Mouse (Mus musculus): ENCODE data around the gene Lin52. TPM values are rescaled to one million over a fixed set of nuclear protein-coding genes. Genes with fewer than 3 reads are reported as not detected.

The Lin52 gene
- polyA plus RNA-seq, 1 experiment = 24.5 TPM

DNA sequence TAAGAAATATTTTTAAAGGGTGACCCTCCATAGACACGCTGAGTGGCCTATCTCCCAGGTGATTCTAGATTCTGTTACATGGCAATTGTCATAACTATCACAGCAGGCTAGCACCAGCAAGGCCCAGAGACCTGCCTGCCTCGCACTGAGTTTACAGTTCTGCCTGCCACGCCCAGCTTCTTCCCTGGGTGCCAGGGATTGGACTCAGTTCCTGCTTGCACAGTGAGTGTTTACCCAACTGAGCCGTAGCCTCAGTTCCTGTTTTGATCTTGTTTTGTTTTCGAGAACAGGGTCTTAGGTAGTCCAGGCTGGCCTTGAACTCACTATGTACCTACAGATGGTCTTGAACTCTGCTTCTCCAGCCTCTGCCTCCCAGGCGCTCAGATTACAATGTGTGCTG is 116.4 kb downstream of the Lin52 start:
- no peaks in the 10 kb centered on the region for H3K36me3 ChIP-seq (ENCODE audit: control insufficient read depth, insufficient read depth, low read length)
- TF ChIP-seq POLR2A (IDR thresholded peaks at IDR 0.05; ENCODE audit: control insufficient read depth, extremely low read depth, insufficient read depth, low read length, poor library complexity) = no peak
- no peak for TF ChIP-seq CTCF (IDR thresholded peaks at IDR 0.05; ENCODE audit: borderline replicate concordance, control insufficient read depth, extremely low read depth, insufficient read depth, low read length, poor library complexity)
- no peak for DNase-seq
- peaks cover 22% of the 10 kb centered on the region for H3K27me3 ChIP-seq (ENCODE audit: control insufficient read depth, insufficient read depth, low read length)
- H3K4me1 ChIP-seq (replicated peaks; ENCODE audit: control insufficient read depth, insufficient read depth, low read length) = peaks cover 20% of the 10 kb centered on the region
- 77% methylated on average over 6 of the region's 6 CpGs for WGBS
- no peak overlapping the region for H3K4me3 ChIP-seq (ENCODE audit: control insufficient read depth, insufficient read depth, low read length)
- no peak overlapping the region for H3K27ac ChIP-seq (ENCODE audit: control insufficient read depth, insufficient read depth, low read length)

- DNase-seq = no peak
- WGBS = 17% methylated on average over 25 of the region's 25 CpGs
- peaks cover 23% of the 10 kb centered on the region for H3K27me3 ChIP-seq (ENCODE audit: control insufficient read depth, insufficient read depth, low read length)
- peaks cover 30% of the 10 kb centered on the region for H3K4me1 ChIP-seq (replicated peaks; ENCODE audit: control insufficient read depth, insufficient read depth, low read length)
- no peaks in the 10 kb centered on the region for H3K36me3 ChIP-seq (ENCODE audit: control insufficient read depth, insufficient read depth, low read length)
- H3K27ac ChIP-seq (ENCODE audit: control insufficient read depth, insufficient read depth, low read length) = no peak within 1 kb of the TSS
- H3K4me3 ChIP-seq (ENCODE audit: control insufficient read depth, insufficient read depth, low read length) = no peak within 1 kb of the TSS
- no peak for TF ChIP-seq CTCF (IDR thresholded peaks at IDR 0.05; ENCODE audit: borderline replicate concordance, control insufficient read depth, extremely low read depth, insufficient read depth, low read length, poor library complexity)
- no peak for TF ChIP-seq POLR2A (IDR thresholded peaks at IDR 0.05; ENCODE audit: control insufficient read depth, extremely low read depth, insufficient read depth, low read length, poor library complexity)
These were observed 118.2 kb downstream of the Lin52 start, which contains the start of gene Vsx2 for GRCm38 (mm10) chr12:84569336-84569970. Gene Vsx2 (plus strand): TSS chr12:84569762.

GRCm38 (mm10) chr12:84569976-84570693 is 118.9 kb downstream of the Lin52 start:
- WGBS = 10% methylated on average over 40 of the region's 40 CpGs
- Histone ChIP-seq H3K4me1 (replicated peaks; ENCODE audit: control insufficient read depth, insufficient read depth, low read length) (peaks cover 30% of the 10 kb centered on the region), H3K36me3 (ENCODE audit: control insufficient read depth, insufficient read depth, low read length) (no peaks in the 10 kb centered on the region), H3K27me3 (ENCODE audit: control insufficient read depth, insufficient read depth, low read length) (peaks cover 23% of the 10 kb centered on the region), H3K27ac (ENCODE audit: control insufficient read depth, insufficient read depth, low read length) (no peak overlapping the region), H3K4me3 (ENCODE audit: control insufficient read depth, insufficient read depth, low read length) (no peak overlapping the region)
- no peak for TF ChIP-seq CTCF (IDR thresholded peaks at IDR 0.05; ENCODE audit: borderline replicate concordance, control insufficient read depth, extremely low read depth, insufficient read depth, low read length, poor library complexity)
- no peak for TF ChIP-seq POLR2A (IDR thresholded peaks at IDR 0.05; ENCODE audit: control insufficient read depth, extremely low read depth, insufficient read depth, low read length, poor library complexity)
- no peak for DNase-seq

DNA sequence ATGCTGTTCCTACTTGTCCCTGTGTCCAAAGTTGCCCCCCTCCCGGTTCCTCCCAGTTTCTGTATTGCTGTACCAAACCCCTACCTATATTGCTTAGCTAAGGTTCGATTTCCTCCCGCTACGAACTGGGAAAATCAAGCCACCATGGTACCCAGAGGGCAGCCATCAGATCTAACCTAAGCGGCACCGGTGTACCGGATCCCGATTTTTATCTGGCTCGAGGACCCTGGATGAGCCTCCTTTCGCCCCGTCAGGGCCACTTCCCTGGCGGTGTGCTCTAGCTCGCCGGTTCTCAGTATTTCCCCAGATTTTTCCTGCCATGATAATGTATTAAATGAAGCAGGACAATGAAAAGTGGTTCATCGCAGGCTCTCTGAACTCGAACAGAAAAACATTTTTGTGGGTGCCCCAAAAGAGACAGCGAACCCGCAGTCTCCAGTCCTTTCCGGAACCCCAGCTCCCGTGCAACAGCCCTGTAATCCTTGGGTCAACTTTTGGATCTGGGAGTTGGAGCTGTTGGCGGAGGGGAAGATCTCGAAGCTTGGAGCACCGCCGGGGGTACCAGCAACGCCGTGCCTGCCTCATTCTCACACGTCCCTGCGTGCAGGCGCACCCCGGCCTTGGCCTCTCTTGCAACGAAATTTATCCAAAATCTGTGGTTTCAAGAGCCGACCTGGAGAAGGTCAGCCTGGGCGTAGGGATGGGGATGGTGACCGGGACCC is 119.6 kb downstream of the Lin52 start:
- no peak for DNase-seq
- H3K27me3 ChIP-seq (ENCODE audit: control insufficient read depth, insufficient read depth, low read length) = peaks cover 23% of the 10 kb centered on the region
- no peak overlapping the region for H3K27ac ChIP-seq (ENCODE audit: control insufficient read depth, insufficient read depth, low read length)
- no peak for TF ChIP-seq CTCF (IDR thresholded peaks at IDR 0.05; ENCODE audit: borderline replicate concordance, control insufficient read depth, extremely low read depth, insufficient read depth, low read length, poor library complexity)
- TF ChIP-seq POLR2A (IDR thresholded peaks at IDR 0.05; ENCODE audit: control insufficient read depth, extremely low read depth, insufficient read depth, low read length, poor library complexity) = no peak
- H3K4me3 ChIP-seq (ENCODE audit: control insufficient read depth, insufficient read depth, low read length) = no peak overlapping the region
- H3K4me1 ChIP-seq (replicated peaks; ENCODE audit: control insufficient read depth, insufficient read depth, low read length) = peaks cover 30% of the 10 kb centered on the region
- no peaks in the 10 kb centered on the region for H3K36me3 ChIP-seq (ENCODE audit: control insufficient read depth, insufficient read depth, low read length)
- WGBS = 9% methylated on average over 34 of the region's 34 CpGs

DNA sequence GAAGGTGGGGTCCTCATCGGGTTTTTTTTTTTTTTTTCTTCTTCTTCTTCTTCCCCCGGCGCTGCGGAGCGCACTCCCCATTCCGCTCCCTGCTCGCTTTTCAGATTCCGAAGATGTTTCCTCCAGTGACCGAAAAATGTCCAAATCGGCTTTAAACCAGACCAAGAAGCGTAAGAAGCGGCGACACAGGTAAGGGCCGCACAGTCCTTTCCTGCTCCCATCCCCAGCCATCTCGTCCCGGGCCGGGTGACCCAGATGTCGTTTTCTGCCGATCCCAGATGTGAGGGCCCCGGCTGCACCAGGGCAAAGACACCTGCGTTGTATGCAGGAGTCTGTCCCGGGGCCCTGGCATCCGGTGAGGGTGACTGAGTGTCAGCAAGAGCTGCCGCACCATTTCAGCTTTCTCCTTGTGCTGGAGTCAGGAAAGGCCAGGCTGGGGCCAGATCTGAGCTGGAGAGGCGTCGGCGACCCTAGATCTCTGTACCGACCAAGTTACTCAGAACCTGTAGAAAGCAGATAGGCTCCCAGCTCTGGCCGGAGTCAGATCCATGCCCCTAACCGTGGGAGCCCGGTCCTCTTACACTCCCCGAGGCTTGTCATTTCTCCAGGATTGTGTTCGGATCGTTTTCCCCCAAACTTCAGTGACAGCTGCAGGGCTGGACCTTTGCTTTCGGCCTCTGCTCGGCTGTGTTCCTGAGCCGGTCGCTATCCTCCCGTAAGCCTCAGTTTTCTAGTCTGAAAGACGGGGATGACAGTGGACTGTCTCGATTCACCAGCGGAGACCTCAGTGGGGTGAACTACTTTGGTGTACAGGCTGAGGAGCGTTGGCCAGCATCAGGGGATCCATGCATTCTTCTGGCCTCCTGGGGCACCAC is 120.5 kb downstream of the Lin52 start:
- 7% methylated on average over 43 of the region's 43 CpGs for WGBS
- H3K36me3 ChIP-seq (ENCODE audit: control insufficient read depth, insufficient read depth, low read length) = no peaks in the 10 kb centered on the region
- peaks cover 30% of the 10 kb centered on the region for H3K4me1 ChIP-seq (replicated peaks; ENCODE audit: control insufficient read depth, insufficient read depth, low read length)
- H3K4me3 ChIP-seq (ENCODE audit: control insufficient read depth, insufficient read depth, low read length) = peak overlapping the region; percentile 16; the same call in 1 of the 2 replicates
- TF ChIP-seq CTCF (IDR thresholded peaks at IDR 0.05; ENCODE audit: borderline replicate concordance, control insufficient read depth, extremely low read depth, insufficient read depth, low read length, poor library complexity) (no peak), POLR2A (IDR thresholded peaks at IDR 0.05; ENCODE audit: control insufficient read depth, extremely low read depth, insufficient read depth, low read length, poor library complexity) (no peak)
- H3K27me3 ChIP-seq (ENCODE audit: control insufficient read depth, insufficient read depth, low read length) = peaks cover 23% of the 10 kb centered on the region
- peak; percentile 43 for DNase-seq
- no peak overlapping the region for H3K27ac ChIP-seq (ENCODE audit: control insufficient read depth, insufficient read depth, low read length)

GRCm38 (mm10) chr12:84572341-84572720 is 121.1 kb downstream of the Lin52 start:
- WGBS = 21% methylated on average over 7 of the region's 7 CpGs
- no peak for DNase-seq
- H3K36me3 ChIP-seq (ENCODE audit: control insufficient read depth, insufficient read depth, low read length) = no peaks in the 10 kb centered on the region
- H3K27me3 ChIP-seq (ENCODE audit: control insufficient read depth, insufficient read depth, low read length) = peaks cover 23% of the 10 kb centered on the region
- TF ChIP-seq POLR2A (IDR thresholded peaks at IDR 0.05; ENCODE audit: control insufficient read depth, extremely low read depth, insufficient read depth, low read length, poor library complexity) (no peak), CTCF (IDR thresholded peaks at IDR 0.05; ENCODE audit: borderline replicate concordance, control insufficient read depth, extremely low read depth, insufficient read depth, low read length, poor library complexity) (no peak)
- no peak overlapping the region for H3K4me3 ChIP-seq (ENCODE audit: control insufficient read depth, insufficient read depth, low read length)
- no peak overlapping the region for H3K27ac ChIP-seq (ENCODE audit: control insufficient read depth, insufficient read depth, low read length)
- H3K4me1 ChIP-seq (replicated peaks; ENCODE audit: control insufficient read depth, insufficient read depth, low read length) = peaks cover 30% of the 10 kb centered on the region
